ENCODE assay signal across 8 mouse cellular contexts in the genomic region with DNA sequence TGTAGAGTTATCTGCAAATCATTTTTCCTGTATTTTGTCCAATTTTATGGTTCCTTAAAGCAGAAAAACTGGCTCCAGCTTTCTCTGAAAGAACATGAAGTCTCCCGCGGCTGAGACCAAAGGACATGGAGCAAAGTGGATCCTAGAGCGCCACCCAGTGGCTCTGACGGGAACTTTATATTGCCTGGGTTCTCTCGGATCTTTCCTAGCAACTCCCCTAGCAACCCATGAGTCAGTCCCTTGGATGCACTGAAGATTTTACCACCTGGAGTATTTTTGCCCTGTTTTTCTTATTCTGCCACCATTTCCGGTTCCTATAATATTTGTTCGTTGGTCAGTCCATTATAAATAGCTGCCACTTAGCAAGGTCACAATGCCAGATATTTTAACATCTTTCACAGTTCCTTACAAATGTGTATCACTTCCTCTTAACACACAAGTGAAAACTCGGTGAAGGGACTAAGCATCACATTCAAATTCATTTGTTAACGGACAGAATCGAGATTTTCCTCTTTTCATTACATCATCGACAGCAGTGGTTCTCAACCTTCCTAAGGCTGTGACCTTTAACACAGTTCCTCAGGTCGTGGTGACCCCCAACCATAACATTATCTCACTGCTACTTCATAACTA. TPM values are rescaled to one million over a fixed set of nuclear protein-coding genes. Genes with fewer than 3 reads are reported as not detected.
DNase-seq lines count a peak whose midpoint lies in the region; ATAC-seq and TF ChIP-seq lines count a peak whose summit lies in the region.

No protein-coding gene starts in this region.

- peak; percentile 90 for TF ChIP-seq CTCF in intestine, postnatal 0 days (IDR thresholded peaks at IDR 0.05; ENCODE audit: low read depth)

- no peak overlapping the region for H3K4me2 ChIP-seq in heart, embryonic 12.5 days
- no peak overlapping the region for H3K4me2 ChIP-seq in intestine, postnatal 0 days (replicated peaks; ENCODE audit: low read depth)

- 0 out of 2 replicates have a peak, but pooled peaks cover 5% of the 10 kb centered on the region for H3K4me1 ChIP-seq in heart, embryonic 12.5 days (replicated peaks)
- no peaks in the 10 kb centered on the region for H3K4me1 ChIP-seq in intestine, postnatal 0 days (replicated peaks; ENCODE audit: control insufficient read depth, insufficient read depth, low read length)

- H3K27me3 ChIP-seq in heart, embryonic 12.5 days (replicated peaks) = no peaks in the 10 kb centered on the region
- 0 out of 2 replicates have a peak, but pooled peaks cover 2% of the 10 kb centered on the region for H3K27me3 ChIP-seq in intestine, postnatal 0 days (replicated peaks; ENCODE audit: control insufficient read depth, insufficient read depth, low read length)

- ATAC-seq in heart, embryonic 12.5 days (ENCODE audit: insufficient number of reproducible peaks, low FRiP score) = no peak
- ATAC-seq in intestine, postnatal 0 days = peak; percentile 67; the same call in 1 of the 2 replicates

- intact Hi-C loops in left cerebral cortex, postnatal 4 days (cut with DNase I) = loop anchor here (2.0 kb wide), 1 partner anchor 117 kb away; no protein-coding TSS in a partner anchor

- H3K36me3 ChIP-seq in heart, embryonic 12.5 days = peaks cover 7% of the 10 kb centered on the region
- peaks cover 6% of the 10 kb centered on the region; the same call in 1 of the 2 replicates for H3K36me3 ChIP-seq in intestine, postnatal 0 days (ENCODE audit: control insufficient read depth, insufficient read depth)

- H3K4me3 ChIP-seq in heart, embryonic 12.5 days = no peak overlapping the region
- no peak overlapping the region for H3K4me3 ChIP-seq in intestine, postnatal 0 days (ENCODE audit: low read depth, low read length)

- 20% methylated on average over 12 of the region's 12 CpGs for WGBS in heart, embryonic 12.5 days
- WGBS in intestine, postnatal 0 days = 20% methylated on average over 12 of the region's 12 CpGs

- DNase-seq in heart, adult 11 months = peak; percentile 97
- DNase-seq in cerebellum, adult 8-10 months = peak; percentile 88
- DNase-seq in frontal cortex, postnatal 25 days (ENCODE audit: low spot score in 2 of 2) = peak; percentile 89 to 93
- DNase-seq in left cerebral cortex, postnatal 4 days = peak; percentile 86
- peak; percentile 93 for DNase-seq in naive thymus-derived CD4-positive, alpha-beta T cell, adult 2 months (ENCODE audit: low read depth)
- peak; percentile 75 to 90 for DNase-seq in spleen, postnatal 4 days (ENCODE audit: low spot score in 2 of 2)

- no peak overlapping the region for H3K9ac ChIP-seq in heart, embryonic 12.5 days
- no peak overlapping the region for H3K9ac ChIP-seq in intestine, postnatal 0 days (ENCODE audit: low read depth, low read length)

- no peaks in the 10 kb centered on the region for H3K9me3 ChIP-seq in heart, embryonic 12.5 days (replicated peaks)
- H3K9me3 ChIP-seq in intestine, postnatal 0 days (ENCODE audit: control insufficient read depth) = no peaks in the 10 kb centered on the region

- H3K27ac ChIP-seq in heart, embryonic 12.5 days (ENCODE audit: poor library complexity, severe bottlenecking) = no peak overlapping the region
- no peak overlapping the region for H3K27ac ChIP-seq in intestine, postnatal 0 days (ENCODE audit: low read depth, low read length)

RNA-seq across cellular contexts. Expression of a gene that starts 12.2 kb away (rescaled TPM):
- polyA plus RNA-seq in heart, embryonic 12.5 days (2016; fragmentation: Nextera tagmentation; extraction: Ambion mirVana) = 27.1 and 27.6 TPM in 2 replicates
- polyA plus RNA-seq in intestine, postnatal 0 days (2015; fragmentation: Nextera tagmentation; extraction: Ambion mirVana) = 185 and 214 TPM in 2 replicates
- 10 to 100 TPM; 36.0 to 40.7 TPM for total RNA-seq in left cerebral cortex, postnatal 4 days (2021)

RNA-seq across cellular contexts. Expression of a gene that starts 29.4 kb away (rescaled TPM):
- 79.7 and 83.1 TPM in 2 replicates for polyA plus RNA-seq in heart, embryonic 12.5 days (2016; fragmentation: Nextera tagmentation; extraction: Ambion mirVana)
- polyA plus RNA-seq in intestine, postnatal 0 days (2015; fragmentation: Nextera tagmentation; extraction: Ambion mirVana) = 82.6 and 95.3 TPM in 2 replicates
- 10 to 100 TPM; 36.1 to 43.9 TPM for total RNA-seq in left cerebral cortex, postnatal 4 days (2021)

RNA-seq across cellular contexts. Expression of a gene that starts 52.5 kb away (rescaled TPM):
- 68.9 and 75.3 TPM in 2 replicates for polyA plus RNA-seq in heart, embryonic 12.5 days (2016; fragmentation: Nextera tagmentation; extraction: Ambion mirVana)
- polyA plus RNA-seq in intestine, postnatal 0 days (2015; fragmentation: Nextera tagmentation; extraction: Ambion mirVana) = 10.1 and 10.8 TPM in 2 replicates
- 10 to 100 TPM; 80.8 to 85.6 TPM for total RNA-seq in left cerebral cortex, postnatal 4 days (2021)

RNA-seq across cellular contexts. Expression of a gene that starts 56.1 kb away (rescaled TPM):
- 108 TPM in 2 replicates for polyA plus RNA-seq in heart, embryonic 12.5 days (2016; fragmentation: Nextera tagmentation; extraction: Ambion mirVana)
- polyA plus RNA-seq in intestine, postnatal 0 days (2015; fragmentation: Nextera tagmentation; extraction: Ambion mirVana) = 305 and 323 TPM in 2 replicates
- total RNA-seq in left cerebral cortex, postnatal 4 days (2021) = 100 to 1,000 TPM; 119 to 121 TPM
